Mouse (Mus musculus) E14TG2a.4 (cell line): ENCODE measurements around the gene Trmt112.

Experiments used
- CTCF ChIP-seq: conservative IDR thresholded peaks from 2 replicates; pipeline ENCODE4 v1.5.1; 2014; ENCODE audit warnings: low read length
- NANOG ChIP-seq: IDR thresholded peaks from 2 replicates; pipeline ENCODE4 v1.6.1; 2014; ENCODE audit warnings: borderline replicate concordance, low read length, mixed read lengths

- no peak for TF ChIP-seq CTCF
- no peak for TF ChIP-seq NANOG
Observed at GRCm38 (mm10) chr19:6931002-6931401, 21.5 kb downstream of the Trmt112 start.
